Mouse (Mus musculus) cerebellum, adult (tissue): ENCODE results near the gene Csk.
A peak's percentile ranks its signal among the peaks of the same experiment; 100 is the strongest.

Experiments
- ATAC-seq: cut with Nextera tagmentation; 2 replicates; pipeline ENCODE4 v1.9.2; 2017; ENCODE audit warnings: mild to moderate bottlenecking, moderate library complexity, mixed read lengths; ENCODE audit not compliant: insufficient number of reproducible peaks, low FRiP score, low TSS enrichment

Csk gene

DNA sequence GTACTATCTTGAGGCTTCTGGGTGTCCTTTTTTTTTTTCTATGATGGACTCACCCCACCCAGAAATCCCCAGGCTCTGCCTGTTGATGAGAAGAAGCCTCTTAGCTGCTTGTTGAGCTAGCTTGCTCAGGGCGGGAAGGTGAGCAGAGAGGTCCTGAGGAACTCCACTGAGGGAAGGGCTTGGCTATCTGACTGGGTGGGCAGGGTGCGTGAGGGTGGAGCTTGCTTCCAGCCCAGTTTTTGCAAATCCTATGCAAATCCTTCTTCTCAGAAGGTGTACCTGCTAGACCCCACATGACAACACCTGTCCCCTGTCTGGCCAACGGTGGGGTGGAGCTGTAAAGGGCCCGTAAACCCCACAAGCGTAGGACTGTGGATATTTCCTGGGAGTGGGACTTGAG is at the start of gene Csk:
Gene Csk, minus strand, starts transcription at position 349 of the 400 bp plus-strand sequence.
- no peak for ATAC-seq

DNA sequence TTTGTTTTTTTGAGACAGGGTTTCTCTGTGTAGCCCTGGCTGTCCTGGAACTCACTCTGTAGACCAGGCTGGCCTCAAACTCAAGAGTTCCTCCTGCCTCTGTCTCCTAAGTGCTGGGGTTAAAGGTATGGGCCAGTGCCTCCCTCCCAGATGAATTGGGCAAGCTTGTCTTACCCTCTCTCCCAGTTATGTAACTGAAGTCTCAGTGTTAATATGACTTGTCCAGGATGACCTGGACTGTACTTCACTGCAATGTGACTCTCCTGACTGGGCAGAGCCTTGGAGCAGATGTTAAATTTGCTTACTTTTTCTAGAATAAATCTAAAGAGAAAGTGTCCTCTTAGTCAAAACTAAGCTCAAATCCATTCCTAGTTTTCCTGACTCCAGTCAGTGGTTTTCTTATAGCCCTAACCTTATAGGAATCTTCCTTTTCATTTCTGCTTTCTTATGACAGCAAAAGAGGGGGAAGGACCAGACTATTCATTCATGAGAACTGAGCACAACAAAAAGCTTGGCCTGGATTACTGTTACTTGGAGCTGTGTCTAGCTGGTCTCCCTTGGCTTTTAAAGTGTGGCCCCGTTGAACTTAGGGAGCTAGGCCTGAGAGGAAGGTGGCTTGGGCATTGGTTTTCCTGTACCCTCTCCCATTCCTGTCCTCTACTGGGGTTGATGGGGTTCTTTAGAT is 45.2 kb upstream of the Csk start:
- ATAC-seq: no peak

DNA sequence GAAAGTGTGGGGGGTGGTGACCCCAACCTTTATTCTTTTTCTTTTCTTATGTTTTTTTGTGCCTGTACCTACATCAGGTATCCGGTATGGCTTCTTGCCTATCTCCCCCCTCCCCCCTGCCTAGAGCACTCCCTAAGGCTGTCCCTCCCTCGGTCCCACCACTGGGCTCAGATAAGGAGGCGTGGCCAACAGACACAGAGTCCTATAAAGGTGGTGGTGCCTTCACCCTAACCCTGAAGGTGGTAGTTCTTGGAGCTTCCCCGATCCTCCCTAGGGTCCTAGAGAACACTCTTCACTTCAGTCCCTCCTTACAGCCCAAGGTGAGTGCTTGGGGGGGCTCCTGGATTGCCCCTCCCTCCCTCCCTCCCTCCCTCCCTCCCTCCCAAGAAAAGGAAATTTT is 43.9 kb upstream of the Csk start:
- no peak for ATAC-seq

DNA sequence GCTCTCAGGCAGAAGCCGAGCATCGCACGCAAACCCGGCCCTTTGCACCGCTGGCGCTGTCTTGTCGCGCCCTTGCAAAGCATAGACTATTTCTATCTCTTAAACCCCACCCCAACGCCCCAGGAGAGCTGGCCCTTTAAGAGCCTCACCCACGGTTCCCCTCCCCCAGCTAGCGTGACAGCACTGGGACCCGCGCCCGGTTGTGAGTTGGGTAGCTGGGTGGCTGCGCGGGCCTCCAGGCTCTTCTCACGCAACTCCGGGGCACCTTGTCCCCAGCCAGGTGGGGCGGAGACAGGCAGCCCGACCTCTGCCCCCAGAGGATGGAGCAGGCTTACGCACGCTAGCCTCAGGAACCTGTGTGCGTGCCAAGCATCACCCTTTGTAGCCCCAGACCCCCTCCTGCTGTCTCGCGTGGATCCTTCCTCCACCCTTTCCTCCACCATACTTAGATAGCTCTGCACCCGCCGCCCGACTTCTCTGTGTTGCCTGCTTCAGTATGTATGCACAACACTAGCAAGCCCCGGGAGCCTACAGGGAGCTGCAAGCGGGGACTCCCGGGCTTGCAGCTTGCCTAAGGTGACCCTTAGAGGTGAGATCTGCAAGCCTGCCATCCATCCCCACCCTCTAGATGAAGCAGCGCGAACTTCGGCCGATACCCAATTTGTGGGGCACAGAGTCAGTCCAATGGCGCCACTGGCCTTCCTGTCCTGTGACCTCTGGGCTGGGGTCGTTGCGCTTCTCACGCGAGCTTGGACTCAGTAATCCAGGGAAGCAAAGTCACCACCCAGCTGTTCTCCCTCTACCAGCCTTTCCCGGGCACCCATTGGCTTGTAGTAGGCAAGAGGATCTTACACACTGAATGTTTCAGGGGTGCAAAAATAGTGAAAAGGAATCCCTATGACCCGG is 43.2 kb upstream of the Csk start:
- peak; percentile 68 for ATAC-seq

DNA sequence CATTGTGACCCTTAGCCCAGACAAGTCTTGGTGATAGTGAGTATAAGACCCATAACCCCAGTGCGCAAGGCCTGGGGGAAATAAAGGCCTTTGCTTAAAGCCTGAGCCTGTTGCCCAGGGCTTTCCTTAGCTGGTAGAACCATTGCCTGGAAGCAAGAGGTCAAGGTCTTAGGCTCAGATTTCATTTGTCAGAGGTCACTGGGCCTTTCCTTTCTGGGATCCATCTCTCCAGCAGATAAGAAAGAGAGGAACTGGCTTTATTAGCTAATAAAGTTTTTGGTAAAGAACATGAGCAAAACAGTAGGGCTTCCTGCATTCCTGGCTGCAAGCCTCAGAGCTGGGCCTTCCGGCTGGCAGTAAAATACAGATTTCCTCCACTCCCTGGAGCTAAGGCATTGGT is 40.7 kb upstream of the Csk start:
- no peak for ATAC-seq

DNA sequence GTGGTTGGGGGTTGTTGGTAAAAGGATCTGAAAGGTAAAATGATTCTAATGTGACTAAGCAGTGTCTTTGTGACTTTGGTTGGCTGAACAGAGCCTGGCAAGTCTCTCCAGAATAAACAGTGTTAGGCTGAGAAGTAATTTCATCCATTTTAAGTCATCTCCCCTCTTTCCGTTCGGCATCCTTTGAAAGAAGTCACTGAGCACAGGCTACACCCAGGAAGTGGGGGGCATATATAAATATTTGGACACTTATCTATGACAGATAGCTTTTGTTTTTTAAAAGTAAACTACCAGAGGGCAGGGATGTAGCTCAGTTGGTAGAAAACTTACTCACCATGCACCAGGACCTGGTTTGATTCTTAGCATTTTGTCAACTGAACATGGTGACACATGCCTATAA is 35.2 kb upstream of the Csk start:
- no peak for ATAC-seq

DNA sequence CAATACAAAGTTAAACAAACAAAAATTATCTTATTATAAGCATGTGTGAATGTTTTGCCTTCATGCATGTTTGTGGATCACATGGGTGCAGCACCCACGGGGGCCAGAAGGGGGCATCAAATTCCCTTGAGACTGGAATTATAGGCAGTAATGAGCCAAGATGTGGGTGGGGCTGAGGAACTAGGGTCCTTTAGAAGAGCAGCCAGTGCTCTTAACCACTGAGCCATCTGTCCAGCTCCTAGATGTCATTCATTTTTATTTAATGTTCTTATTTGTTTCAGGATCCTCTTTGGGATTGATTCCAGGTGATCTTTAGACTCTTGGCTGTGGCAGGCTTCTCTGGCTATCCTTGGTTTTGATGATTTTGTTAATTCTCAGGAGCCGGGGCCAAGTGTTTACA is 34.7 kb upstream of the Csk start:
- no peak for ATAC-seq

DNA sequence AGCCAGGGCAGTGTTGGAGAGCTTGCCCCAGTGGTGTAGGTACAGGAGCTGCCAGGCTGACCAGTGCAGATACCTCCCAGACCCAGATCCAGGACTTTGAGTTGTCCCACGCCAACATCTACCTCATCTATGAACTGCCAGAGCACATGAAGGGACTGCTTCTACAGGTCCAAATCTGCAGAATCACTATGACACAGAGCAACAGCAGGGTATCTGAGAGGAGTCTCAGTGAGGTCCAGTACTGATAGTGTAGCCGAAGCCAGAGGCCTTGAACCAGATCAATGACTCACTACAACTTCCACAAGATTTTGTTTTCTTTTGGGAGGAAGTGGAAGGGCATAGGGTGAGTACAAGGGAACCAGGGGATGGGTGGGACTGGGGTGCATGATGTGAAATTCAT is 34.3 kb upstream of the Csk start, which contains the start of gene Cyp1a1:
Gene Cyp1a1, plus strand, starts transcription at position 178 of the 400 bp plus-strand sequence.
- no peak for ATAC-seq

DNA sequence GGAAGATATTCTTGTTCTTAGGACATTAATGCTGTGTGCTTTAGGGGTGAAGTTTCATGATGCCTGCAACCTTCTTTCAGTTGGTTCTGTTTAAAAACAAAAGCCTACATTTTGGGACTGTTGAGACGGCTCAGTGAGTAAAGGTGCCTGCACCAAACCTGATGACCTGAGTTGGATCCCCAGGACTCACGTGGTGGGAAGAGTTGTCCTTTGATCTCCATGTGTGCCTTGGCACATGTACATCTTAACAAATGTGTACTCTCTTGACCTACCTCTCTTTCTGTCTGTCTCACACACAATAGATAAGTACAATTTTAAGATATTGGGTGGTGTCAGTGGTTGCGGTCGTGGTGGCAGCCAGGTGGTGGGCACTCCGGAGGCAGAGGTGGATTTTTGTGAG is 32.6 kb upstream of the Csk start:
- ATAC-seq: no peak

DNA sequence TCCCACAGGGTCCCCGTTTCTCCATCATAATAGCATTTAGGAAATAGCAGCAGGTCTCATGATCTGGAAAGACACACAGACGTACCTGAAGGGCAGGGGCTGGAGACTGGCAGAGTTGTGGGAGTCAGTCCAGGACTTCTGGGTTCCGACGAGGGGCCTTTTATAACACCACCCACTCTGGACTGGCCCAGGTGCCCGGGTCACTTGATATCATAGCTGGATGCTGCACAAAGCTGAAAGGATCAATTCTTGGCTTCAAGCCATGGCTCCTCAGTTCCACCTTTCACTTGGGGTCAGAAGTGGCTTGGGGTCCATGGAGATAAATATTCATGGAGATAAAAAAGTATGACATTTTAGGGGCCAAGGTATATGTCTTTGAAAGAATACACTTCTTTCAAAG is 30.1 kb upstream of the Csk start, which contains the start of gene Cyp1a2:
Gene Cyp1a2, minus strand, starts transcription at position 184 of the 400 bp plus-strand sequence.
- no peak for ATAC-seq

DNA sequence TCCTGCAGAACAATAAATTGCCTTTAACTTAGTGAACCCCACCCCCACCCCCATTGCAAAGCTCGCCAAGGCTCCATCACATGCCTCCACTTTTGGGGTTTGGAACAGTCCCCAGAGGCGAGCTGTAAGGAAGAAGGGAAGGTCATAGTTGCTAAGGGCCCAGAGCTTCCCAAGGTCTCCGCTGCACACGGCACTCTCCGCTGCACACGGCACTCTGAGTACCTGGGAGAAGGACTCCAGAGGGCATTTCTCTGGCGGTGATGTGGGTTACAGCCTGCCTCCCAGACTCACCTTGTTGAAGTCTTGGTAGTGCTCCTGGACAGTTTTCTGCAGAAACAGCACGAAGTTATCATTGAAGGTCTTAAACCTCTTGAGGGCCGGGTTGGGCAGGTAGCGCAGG is 28.0 kb upstream of the Csk start:
- no peak for ATAC-seq

DNA sequence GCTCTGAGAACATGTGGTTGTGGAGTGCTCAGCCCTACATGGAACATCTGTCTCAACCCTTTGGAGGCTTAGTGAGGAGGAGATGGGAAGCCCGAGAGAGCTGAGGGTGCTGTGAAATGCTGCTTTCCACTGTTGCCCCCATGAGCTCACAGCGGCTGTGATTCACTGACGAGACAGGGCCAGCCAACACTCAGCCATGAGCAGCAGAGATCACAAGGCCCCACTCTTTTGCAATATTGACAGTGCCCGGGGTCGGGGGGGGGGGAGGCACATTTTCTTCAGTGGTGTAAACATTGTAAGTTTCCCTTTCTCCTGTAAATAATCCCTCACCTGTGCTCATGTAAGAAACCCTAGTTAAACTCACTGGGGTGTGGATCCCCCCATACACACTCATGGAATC is 18.1 kb upstream of the Csk start:
- no peak for ATAC-seq

DNA sequence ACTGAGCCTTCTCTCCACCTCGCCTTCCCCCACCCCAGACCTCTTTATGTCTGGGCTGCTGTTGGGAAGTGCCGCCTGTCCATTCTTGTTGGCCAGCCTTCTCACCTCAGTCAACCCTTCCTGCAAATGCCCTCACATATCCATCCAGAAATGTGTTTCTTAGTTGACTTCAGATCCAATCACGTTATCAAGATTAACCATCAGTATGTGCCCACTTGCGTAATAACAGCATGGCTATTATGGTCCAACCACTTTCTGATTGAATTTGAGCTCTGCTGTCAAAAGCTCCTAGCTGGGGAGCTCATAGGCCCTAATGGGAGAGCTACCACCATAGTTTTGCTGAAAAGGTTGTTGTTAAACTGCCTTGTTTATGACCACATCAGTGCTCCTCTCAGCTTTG is 17.6 kb upstream of the Csk start:
- no peak for ATAC-seq

DNA sequence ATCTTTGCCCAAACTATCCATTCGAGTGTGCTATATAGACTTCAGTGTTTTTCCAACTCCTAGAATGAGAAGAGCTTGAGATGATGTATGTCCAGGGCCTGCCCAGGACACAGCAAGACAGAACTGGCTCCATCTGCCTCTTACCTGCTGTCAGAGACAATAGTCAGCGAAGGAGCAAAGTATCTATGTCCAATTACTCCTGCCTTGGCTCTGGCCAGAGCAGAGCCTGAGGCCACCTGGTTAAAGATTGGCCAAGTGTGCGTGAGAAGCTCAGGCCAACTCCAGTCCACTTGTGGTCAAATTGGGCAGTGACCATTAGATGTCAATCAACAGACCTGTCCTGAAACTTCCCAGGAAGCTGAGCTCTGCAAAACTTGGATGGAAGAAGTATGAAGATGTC is 16.1 kb upstream of the Csk start:
- no peak for ATAC-seq

DNA sequence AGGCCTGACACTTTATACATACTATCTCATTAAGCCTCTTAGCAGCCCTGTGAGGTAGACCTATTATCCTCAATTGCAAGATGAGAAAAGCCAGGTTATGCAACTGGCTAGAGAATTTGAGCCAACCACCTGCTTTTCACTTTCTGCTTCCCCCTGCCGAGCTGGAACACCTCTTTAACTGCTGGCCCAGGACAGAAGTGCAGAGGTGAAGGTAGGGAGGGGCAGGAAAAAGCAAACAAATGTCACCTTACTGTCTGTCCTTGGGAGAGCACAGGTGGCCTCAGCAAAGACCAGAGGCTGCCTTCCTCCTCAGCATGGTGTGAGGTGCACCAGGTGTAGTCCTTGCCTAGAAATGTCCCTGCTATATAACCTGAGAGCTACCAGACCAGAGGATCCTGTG is 14.8 kb upstream of the Csk start:
- ATAC-seq: no peak

DNA sequence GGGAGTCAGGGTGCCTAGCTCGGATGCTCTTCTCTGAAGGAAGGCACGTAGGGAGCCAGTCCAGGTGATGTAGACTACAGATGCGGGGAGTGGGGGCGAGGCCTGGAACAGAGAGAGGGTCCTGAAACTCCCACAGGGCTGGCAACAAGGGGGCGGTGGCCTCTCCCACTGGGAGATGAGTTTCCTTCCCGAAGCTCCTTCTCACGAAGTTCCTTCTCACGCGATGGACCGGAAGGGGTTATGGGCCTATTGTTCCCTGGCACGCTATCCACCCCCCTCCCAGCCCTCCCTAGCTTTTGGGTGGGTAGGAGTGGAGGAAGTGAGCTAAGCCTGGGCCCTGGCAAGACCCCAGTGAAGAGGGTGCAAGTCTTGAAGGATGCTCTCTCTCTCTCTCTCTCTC is 14.4 kb upstream of the Csk start:
- ATAC-seq: no peak

DNA sequence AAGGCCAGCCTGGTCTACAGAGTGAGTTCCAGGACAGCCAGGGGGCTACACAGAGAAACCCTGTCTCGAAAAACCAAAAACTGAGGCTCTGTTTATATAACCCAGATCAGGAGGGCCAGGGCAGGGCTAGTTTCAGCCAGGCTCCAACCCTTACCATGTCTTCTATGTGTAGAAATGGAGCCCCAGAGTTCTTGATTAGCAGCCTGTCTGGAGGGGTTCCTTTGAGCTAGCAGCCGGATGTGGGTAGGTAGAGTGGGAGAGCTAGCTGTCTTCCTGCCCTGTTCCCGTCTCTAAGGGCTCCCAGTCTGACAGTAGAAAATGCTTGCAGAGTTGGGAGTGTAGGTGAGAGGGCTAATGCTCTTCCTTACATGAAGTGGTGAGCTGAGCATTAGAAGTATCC is 13.7 kb upstream of the Csk start:
- ATAC-seq: no peak

DNA sequence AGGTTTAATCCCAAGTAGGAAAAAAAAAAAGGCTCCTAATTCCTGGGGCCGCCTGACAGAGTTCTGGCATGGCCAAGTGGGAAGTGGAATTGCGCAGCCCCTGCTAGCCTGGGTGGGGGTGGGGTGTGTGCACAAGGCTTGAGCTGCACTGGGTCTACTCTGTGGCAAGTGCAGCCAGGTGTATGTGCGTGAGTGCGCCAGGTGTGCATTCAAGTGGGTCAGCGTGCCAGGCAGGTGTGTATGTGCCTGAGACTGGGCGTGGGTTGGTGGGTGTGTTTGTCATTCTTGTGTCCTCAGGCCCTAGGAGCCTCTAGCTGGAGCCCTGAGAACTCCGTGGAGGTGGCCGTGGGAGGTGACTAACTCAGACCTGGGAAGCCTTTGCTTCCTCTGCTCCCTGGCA is 13.1 kb upstream of the Csk start:
- ATAC-seq: no peak

DNA sequence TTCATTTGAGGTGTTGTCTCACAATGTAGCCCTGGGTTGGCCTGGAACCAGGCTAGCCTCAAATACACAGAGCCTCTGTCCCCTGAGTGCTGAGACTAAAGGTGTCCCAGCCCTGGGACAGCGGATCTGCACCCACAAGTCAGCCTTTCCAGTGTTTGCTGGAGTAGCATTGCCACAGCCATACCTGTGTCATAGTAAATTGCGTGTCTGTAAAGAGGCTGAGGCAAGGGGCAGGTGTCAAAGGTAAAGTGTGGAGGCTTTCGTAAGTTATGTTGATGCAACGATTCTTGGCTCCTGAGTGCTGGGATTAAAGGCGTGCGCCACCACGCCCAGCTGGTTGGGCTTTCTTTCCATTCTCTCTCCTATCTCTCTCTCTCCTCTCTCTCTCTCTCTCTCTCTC is 11.2 kb upstream of the Csk start:
- no peak for ATAC-seq

DNA sequence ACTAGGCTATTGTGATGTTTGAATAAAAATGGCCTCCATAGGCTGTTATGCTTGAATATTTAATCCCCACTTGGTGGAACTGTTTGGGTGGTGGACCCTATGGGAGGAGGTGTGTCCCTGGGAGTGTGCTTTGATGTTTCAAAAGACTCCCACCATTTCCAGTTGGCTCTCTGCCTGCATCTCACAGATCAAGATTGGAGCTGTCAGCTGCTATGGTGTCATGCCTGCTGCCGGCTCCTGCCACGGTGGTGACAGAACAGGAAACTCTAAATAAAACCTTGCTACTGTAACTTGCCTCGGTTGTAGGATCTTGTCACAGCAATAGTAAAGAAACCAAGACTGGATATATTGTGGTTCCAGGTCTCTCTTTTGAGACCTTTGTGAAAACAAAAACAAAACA is 8.1 kb upstream of the Csk start:
- ATAC-seq: no peak

DNA sequence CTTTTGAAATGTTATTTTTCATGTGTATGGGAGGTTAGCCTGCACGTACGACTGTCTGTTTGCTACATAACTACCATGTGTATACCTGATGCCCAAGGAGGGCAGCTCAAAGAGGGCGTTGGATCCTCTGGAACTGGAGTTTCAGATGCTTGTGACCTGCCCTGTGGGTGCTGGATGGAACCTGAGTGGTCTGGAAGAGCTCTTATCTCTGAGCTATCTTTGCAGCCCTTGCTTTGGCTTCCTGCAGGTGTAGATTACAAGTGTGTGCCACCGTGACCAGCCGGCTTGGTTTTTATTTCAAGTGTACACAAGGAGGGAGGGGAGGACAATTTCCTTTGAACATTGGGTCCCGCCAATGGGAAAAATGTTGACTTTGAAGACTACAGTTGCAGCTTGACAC is 7.1 kb upstream of the Csk start:
- no peak for ATAC-seq

DNA sequence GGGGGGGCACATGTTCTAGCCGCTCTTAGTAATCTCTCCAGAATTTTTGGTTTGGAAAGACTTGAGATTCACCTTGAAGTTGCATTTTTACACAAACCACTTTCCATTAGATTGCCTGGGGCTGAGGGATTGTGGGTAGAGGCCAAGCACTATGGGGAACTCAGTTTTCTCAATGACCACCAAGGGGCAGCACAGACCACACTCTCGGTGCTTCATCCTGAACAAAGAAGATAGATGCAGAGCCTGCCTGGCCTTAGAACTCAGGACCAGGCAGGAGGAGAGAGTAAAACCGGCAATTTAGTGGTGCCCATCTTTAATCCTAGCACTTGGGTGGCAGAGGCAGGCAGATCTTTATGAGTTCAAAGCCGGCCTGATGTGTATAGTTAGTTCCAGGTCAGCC is 6.3 kb upstream of the Csk start:
- ATAC-seq: peak; percentile 73
